Mouse (Mus musculus) left cerebral cortex, adult 2 months (tissue): ENCODE results near the gene Amotl2. TPM values are rescaled to one million over a fixed set of nuclear protein-coding genes. Genes with fewer than 3 reads are reported as not detected.

Source experiments
- DNase-seq, 2 experiments: peaks; one replicate each; pipeline ENCODE4 v3.0.0; 2021 to 2022; ENCODE audit warnings: low spot score in 2 of 2, mixed read lengths in 1 of 2; ENCODE audit errors: extremely low spot score in 1 of 2
- H3K27ac ChIP-seq: fragments of 200-600 bp; 2 replicates; pipeline ENCODE4 v1.8.1; 2022
- H3K4me3 ChIP-seq: fragments of 200-600 bp; 2 replicates; pipeline ENCODE4 v1.8.1; 2022
- CTCF ChIP-seq: fragments of 200-600 bp; IDR thresholded peaks from 2 replicates; pipeline ENCODE4 v1.8.1; 2022; ENCODE audit warnings: antibody characterized with exemption, mild to moderate bottlenecking, moderate library complexity
- intact Hi-C: fragments of 180-260 bp; cut with DNase I; formaldehyde crosslinking; loops from one replicate; pipeline ENCODE4 v1.15.1; 2025
- total RNA-seq, 2 experiments: library from RNA; stranded (reverse); gene quantifications; 2 replicates each; pipeline ENCODE4 v1.2.3; 2021

Gene Amotl2
- total RNA-seq, 2 experiments from 2014 or later, result 21.3 to 22.4 TPM

DNA sequence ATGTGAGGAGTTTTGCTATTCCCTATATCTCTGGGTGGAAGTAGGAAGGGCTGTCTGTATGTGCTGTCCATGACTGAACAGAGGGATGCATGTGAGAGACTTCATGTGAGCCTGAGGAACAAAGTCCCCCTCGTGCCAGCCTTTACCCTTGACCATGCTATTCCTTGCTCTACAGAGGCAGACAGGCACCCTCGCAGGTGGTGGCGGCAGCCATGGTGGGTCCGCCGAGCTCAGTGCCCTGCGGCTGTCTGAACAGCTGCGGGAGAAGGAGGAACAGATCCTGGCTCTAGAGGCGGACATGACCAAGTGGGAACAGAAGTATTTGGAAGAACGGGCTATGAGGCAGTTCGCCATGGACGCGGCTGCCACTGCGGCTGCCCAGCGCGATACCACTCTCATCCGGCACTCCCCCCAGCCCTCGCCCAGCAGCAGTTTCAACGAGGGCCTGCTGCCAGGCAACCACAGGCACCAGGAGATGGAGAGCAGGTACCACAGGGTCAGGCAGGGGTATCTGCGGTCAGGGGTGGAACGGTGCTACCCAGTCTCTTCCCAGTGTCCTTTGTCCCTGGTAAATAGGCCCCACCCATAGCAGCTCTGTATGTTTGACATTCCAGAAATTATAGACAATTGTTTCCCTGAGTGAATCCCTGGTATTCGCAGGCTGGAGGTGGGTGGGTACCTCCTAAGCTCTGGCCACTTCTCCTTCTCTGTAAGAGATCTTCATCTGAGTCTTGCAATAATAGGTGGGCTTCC lies 12.8 kb downstream of the Amotl2 start:
- DNase-seq, result no peak
- Histone ChIP-seq H3K27ac (no peak overlapping the region), H3K4me3 (no peak overlapping the region)
- intact Hi-C loops, result no loop called here
- no peak for TF ChIP-seq CTCF

DNA sequence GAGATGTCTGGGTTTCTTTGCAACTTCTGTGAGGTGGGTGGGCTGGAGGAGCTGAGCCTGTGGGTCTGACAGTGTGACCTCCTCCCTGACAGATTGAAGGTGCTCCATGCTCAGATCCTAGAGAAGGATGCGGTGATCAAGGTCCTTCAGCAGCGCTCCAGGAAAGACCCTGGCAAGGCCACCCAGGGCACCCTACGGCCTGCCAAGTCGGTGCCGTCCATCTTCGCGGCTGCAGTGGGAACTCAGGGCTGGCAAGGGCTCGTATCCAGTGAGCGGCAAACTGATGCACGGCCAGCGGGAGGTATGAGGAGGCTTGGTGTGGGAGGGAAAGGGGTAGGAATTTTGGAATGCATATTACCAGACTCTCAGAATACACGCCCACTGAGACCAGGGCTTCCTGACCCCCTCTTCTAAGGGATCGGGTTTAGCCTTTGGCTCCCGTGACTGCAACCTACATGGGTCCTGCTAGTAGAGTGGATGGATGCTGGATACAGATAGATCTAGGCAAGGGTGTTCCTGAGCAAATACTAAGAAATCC lies 13.5 kb downstream of the Amotl2 start:
- TF ChIP-seq CTCF, result no peak
- intact Hi-C loops, result no loop called here
- H3K27ac ChIP-seq, result no peak overlapping the region
- DNase-seq, result no peak
- H3K4me3 ChIP-seq, result no peak overlapping the region

DNA sequence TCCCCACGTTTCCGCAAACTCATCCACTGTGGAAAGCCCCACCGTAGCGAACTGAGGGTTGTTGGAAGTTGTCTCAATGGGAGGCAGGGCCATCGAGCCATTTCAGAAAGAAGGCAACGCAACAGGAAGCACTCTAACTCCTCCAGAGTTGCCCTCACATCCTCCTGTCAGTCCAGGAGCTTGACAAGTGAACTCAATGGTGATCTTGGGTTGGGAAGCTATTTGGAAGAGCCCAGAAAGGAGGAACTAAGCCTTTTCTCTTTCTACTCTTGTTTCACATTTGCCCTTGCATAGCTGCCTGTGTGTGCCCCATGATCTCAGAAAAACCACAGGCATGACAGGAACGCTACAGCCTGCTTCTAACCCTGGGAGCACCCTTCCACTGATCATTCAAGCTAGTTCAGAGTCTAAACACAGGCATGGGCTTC lies 14.6 kb downstream of the Amotl2 start:
- no peak for TF ChIP-seq CTCF
- Histone ChIP-seq H3K4me3 (no peak overlapping the region), H3K27ac (no peak overlapping the region)
- intact Hi-C loops, result no loop called here
- DNase-seq, result no peak

DNA sequence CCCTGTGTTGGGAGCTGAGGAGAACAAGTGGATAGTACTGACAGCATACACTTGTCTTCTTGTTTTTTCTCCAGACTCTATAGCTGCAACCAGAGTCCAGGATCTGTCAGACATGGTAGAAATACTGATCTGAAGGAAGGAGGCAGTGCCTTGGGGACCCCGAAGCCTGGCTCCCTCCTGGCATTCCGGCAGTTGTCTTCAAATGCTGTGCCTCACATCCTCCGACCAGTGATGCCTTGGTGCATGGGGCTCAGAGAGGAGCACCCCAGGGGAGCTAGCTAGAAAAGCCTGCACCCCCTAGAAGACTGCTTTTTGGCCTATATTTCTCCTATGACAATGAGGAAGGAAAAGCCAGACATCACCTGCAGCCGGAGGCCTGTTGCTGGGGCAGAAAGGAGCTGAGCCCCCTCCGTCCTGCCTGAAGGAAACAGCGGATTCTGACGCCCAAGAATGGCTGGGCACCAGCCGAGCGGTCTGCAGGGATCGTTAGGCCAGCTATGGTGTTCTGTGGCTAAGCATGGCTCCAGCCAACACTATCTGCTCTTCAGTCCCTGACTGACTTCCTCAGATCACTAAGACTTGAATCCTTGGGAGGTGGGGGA lies 15.2 kb downstream of the Amotl2 start:
- no peak overlapping the region for H3K4me3 ChIP-seq
- TF ChIP-seq CTCF, result no peak
- H3K27ac ChIP-seq, result peak overlapping the region; percentile 17; the same call in 1 of the 2 replicates
- no peak for DNase-seq
- intact Hi-C loops, result no loop called here

DNA sequence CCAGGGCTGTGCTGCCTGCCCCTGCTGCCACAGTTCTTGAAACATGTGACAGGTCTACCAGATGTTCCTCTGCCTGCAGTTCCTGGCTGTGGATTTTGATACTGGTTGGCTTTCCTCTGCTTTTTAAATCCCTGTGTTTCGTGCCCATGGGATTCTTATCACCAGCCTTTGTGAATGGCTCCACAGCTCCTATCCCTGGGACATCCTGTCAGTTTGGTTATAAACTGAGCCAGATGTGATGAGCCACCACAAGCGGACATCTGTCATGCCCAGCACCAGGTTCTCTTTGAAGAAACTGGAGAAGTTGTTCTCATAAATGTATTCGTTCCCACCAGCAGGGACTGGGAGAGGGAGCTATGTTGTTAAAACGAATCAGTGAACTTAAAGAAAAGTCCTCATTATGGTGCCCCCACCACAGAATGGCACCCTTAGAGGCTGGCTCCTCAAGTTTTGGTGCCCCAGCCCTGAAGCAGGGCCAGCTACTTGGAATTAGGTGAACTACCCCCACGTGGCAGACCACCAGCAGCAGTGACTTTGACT lies 15.9 kb downstream of the Amotl2 start:
- Histone ChIP-seq H3K4me3 (no peak overlapping the region), H3K27ac (peak overlapping the region; percentile 8; the same call in 1 of the 2 replicates)
- TF ChIP-seq CTCF, result no peak
- intact Hi-C loops, result no loop called here
- DNase-seq, result no peak

DNA sequence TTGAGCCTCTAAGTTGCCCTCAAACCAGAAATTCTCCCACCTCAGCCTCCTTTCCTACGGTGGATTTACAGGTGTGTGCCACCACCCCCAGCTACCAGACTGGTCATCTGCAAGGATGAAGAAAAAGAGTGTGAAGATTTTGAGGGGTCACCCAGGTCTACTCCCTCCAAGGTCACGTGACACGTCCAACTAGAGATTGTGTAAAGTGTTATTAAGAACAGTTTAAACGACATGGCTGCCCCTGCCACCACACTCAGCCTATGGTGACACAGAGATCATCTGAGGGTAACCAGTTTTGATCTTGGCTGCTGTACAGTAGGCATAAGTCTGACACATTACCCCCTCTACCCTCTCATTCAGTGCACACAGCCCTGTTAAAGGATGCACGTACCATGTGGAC lies 17.0 kb downstream of the Amotl2 start:
- Histone ChIP-seq H3K27ac (no peak overlapping the region), H3K4me3 (no peak overlapping the region)
- intact Hi-C loops, result no loop called here
- DNase-seq, result no peak
- TF ChIP-seq CTCF, result no peak

DNA sequence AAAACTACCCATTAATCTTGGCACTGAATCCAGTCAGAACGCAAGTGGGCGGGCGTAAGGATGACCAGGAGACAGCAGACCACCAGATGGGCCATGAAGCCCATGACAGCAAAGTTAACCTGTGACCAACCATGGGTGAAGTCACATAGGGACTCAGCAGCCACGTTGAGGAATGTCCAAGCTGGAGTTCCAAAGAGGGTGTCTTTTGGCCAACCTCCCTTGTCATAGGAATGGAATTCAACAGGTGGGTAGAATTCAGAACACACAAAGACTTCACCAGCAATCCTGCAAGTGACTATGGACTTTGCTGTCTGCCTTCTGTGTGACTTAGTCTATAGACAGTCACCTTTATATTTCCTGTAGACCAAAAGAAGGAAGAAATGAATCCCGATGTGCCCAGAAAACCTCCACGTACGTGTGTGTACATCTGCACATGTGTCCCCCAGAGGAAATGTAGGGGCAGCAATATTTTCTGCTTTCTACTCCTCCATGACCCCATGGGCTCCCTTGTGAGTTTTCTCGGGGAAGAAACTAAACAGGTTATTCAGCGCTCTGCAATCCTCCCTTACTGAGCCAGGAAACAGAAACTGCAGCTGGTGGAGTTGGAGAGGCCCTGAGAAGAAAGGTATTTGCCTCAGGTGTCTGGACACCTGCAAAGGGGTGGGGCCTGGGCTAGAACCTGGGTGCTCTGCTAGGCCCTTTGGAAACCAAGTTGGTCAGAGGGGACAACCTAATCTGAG lies 17.7 kb downstream of the Amotl2 start:
- no peak for TF ChIP-seq CTCF
- Histone ChIP-seq H3K4me3 (no peak overlapping the region), H3K27ac (no peak overlapping the region)
- intact Hi-C loops, result no loop called here
- no peak for DNase-seq

DNA sequence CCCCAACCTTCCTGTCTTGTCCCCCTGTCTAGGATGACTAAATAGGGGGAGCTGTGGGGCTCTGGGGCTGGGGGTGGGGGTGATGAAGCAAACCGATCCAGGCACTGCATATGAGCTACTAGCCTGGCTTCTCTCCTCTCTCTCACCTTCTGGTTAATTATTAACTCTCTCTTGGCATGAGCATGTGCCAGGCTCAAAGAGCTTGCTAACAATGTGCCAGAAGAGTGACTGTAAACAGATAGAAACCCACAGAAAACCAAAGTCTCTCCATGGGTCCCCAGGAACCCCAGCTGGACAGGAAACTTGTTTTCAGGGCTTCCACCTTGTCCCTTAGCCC lies 18.2 kb downstream of the Amotl2 start:
- Histone ChIP-seq H3K27ac (no peak overlapping the region), H3K4me3 (no peak overlapping the region)
- TF ChIP-seq CTCF, result no peak
- DNase-seq, result no peak
- intact Hi-C loops, result no loop called here

DNA sequence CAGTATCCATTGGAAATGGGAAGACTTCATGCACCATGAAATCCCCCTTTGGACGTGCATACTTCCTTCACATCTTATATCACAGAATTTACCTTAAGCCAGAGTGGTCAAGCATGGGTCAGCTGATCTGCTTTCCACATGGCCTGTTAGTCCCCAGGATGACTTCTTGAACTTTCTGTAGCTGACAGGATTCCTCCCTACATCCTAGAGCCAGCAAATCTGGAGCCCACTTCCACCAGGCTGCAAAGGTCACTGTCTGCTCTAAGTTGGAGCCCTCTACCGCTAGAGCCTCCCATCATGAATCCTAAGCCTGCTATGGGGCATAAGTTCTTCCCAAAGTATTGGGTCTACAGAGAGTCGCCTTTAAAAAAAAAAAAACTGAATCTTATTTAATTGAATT lies 18.8 kb downstream of the Amotl2 start:
- no peak for TF ChIP-seq CTCF
- H3K4me3 ChIP-seq, result no peak overlapping the region
- no peak for DNase-seq
- intact Hi-C loops, result no loop called here
- no peak overlapping the region for H3K27ac ChIP-seq

DNA sequence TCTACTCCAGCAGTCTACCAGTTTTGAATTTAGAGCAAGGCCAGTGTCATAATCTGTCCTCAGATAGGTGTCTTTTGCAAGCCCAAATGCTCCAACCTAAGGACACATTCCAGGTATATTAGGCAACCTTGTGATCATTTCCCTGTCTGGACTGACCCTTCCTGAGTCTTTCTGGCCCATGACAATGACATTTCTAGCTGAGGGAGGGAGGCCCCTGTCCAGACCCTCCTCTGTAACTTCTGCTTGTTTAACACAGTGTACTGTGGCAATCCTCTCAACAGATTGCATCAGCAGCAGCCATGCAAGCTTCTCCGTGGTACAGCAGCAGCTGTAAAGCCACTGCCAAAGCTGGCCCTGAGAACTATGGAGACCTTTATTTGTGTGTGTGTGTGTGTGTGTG lies 19.5 kb downstream of the Amotl2 start:
- no peak for TF ChIP-seq CTCF
- Histone ChIP-seq H3K4me3 (no peak overlapping the region), H3K27ac (no peak overlapping the region)
- intact Hi-C loops, result no loop called here
- DNase-seq, result no peak

DNA sequence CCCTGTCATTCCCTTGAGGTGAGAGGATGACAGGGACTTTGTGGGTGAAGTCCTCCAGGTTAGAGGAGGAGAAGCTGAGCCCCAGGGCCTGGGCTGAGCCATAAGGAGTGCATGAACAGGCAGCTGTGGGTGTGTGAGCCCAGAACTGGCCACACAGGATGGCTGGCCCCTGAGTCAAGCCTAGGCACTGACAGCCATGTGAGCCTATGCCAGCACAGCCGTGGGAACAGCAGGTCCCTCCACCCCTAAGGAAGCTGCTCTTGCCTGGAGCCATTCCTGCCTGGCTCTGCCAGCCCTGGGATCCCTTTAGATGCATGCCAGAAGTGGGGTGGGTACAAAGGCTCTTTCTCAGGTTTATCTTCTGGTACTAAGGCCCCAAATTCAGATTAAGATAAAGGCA lies 20.9 kb downstream of the Amotl2 start:
- Histone ChIP-seq H3K27ac (no peak overlapping the region), H3K4me3 (no peak overlapping the region)
- intact Hi-C loops, result no loop called here
- no peak for DNase-seq
- no peak for TF ChIP-seq CTCF

DNA sequence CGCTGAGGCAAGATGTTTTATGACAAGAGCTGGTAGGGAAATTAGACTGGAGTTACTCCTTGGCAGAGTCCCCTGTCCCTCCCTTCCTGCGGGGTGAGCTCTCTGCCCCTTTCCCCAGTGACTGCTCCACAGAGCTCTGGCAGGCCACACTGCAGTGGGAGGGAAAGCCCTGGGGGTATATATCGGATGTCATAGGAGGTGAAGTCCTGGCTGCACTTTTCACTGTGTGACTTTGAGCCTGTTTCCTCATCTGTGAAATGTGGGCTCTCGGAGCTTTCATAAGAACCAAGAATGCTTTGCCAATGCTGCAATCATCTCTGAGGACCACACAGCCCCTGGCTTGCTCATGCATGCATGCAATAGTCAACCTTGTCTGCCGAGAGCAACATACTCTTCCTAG lies 30.3 kb downstream of the Amotl2 start:
- intact Hi-C loops, result no loop called here
- TF ChIP-seq CTCF, result no peak
- Histone ChIP-seq H3K4me3 (no peak overlapping the region), H3K27ac (no peak overlapping the region)
- DNase-seq, result no peak
